Mouse (Mus musculus) NIH3T3 (cell line): ENCODE measurements around the gene Nos1.
"Not testable (repeated sequence)": the region's sequence is repeated elsewhere in the genome, so short reads cannot be mapped to it uniquely, and the experiment has no call there.

Source experiments
- DNase-seq: peaks from one replicate; pipeline ENCODE4 v3.0.0-alpha.2; 2012; ENCODE audit warnings: low read depth

The Nos1 gene

DNA sequence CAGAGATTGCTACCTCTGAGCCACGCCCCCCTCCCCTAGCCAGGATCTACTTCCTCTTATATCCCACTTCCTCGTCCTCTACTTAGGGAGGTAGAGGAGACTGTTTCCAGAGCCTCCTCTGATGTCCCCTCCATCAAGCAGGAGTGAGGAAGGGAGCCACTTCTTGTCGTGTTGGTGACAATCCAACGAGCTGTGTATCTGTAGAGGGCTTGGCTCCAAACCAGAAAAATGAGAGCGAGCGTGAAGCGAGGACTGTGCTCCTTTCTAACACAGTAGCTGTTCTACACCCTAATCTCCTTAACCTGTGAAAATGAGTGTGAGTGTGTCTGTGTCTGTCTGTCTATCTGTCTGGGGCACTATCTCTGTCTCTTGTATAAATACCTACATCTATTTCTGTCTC, 58.7 kb downstream of the Nos1 start:
- DNase-seq = no peak

DNA sequence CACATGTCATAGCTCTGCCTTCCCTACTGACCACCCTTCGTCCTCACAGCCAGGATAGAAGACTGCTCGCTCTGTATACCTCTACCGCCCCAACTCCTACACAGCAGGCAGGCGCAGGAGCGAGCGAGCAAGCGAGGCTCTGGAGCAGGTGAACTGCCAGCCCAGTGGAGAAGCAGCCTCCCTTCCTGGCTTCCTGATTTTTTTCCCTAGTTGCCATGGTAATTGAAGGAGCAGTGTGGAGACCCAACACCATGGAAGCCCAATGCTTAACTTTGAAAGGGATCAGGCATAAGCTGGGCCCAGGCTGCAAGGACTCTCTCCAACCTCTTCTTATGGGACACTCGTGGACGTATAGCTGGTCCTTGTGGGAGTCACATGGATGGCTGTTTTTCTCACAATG, 59.4 kb downstream of the Nos1 start:
- no peak for DNase-seq

DNA sequence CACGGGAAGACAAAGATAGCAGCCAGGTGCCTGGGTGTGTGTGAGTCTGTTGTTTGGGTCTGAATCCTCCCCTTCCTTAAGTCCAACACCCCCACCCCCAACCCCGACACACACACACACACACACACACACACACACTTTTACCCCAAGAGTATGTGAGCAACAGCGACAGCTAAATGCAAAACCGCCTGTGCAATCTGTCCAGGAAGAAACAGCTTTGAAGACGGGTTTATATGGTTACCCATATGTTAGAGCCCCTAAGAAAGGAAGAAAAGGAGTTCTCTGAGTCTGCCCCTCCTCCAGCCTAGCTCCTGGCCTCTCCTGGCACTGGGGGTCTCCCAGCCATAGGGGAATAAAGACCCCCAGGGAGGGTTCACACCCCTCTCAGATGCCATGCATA, 60.2 kb downstream of the Nos1 start:
- no peak for DNase-seq

DNA sequence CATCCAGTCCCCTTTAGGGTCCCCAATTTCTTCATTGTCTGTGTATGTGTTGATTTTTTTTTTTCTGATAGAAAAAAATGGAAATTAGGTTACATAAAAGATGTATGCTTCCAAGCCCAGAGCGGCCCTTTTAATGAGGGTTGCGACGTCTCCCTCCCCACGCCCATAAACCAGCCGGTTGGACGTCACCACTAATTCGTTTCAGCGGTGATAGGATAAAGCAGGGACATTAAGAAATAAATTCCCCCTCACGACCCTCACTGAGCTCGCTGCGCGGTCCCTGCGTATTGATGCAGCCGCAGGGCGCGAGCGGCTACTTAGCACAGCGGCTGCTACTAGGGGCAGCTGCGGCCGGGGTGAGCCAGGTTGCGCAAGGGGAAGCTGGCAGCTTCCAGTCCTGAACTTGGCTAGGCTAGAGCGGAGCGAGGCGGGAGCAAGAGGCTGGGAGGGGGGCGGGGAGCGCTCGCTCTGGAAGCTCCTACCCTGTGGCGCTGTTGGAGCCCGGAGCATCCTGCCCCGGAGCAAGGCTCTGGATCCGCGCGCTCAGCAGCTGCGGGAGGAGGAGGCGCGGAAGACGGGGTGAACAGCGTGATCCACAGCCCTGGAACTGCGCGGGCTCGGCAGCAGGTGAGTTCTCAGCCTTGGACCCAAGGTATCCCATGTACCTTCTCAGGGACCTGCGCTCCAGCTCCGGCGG, 61.0 kb downstream of the Nos1 start:
- DNase-seq = no peak

DNA sequence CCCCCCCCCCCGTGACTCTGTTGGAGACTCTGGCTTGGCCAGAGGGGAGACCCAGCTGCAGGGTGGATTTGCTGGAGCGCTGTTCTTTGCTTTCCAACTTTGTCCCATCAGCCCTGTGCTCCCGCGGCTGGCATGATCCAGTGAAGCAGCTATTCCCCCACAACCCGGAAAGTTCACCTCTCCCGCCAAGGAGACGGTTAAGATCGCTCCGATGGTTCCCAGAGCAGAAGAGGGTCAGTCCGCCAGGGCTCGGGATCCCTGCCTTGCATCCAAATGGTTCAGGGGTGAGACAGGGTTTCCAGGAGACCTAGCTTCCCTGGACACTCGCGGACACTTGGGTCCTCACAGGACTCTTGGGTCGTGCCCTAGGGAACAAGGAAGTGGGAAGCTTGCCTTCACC, 61.9 kb downstream of the Nos1 start:
- no peak for DNase-seq

- peak; percentile 39 for DNase-seq
These were observed 63.8 kb downstream of the Nos1 start for GRCm38 (mm10) chr5:117844611-117845010.

DNA sequence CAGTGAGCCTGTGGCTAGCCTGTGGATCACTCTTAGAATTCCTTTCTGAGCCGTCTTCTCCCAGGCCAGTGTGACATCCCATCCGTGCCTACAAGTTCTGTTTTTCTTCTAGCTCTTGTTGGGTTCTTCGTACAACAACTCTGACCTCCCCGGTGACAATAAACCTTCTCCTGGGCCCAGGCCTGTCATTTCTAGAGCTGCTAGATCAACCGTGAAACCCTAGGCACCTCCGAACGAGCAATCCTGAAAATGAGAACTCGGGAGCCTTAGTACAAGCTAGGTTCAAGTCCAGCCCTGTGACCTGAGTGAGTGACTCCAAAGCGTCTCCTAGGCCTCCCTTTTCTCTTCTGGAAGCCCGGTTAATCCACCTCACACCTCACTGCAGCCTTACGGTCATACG, 69.6 kb downstream of the Nos1 start:
- DNase-seq = no peak

DNA sequence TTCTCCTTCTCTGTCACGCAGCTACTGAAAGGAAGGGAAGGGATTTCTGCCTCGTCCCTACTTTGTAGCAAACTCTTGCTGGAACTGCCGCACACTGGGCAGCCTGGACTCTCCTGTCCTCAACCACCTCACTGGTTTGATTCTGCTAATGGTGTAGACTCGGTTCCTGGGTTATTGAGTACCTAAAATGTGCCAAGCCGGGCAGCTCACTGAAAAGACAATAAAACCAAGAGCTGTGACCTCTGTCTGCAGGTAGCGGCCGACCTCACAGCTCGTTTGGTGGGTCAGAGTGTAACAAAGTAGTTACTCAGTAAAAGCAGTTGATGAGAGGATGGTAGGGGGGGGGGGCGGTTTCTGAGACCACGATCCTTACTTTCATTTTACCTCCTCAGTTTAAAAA, 72.9 kb downstream of the Nos1 start:
- no peak for DNase-seq

GRCm38 (mm10) chr5:117864588-117865300, 83.9 kb downstream of the Nos1 start:
- no peak for DNase-seq

GRCm38 (mm10) chr5:117865876-117866275, 85.0 kb downstream of the Nos1 start:
- DNase-seq = no peak

- DNase-seq = no peak
These were observed 90.8 kb downstream of the Nos1 start for GRCm38 (mm10) chr5:117871614-117872013.

- DNase-seq = no peak
These were observed 93.0 kb downstream of the Nos1 start for GRCm38 (mm10) chr5:117873807-117874206.

DNA sequence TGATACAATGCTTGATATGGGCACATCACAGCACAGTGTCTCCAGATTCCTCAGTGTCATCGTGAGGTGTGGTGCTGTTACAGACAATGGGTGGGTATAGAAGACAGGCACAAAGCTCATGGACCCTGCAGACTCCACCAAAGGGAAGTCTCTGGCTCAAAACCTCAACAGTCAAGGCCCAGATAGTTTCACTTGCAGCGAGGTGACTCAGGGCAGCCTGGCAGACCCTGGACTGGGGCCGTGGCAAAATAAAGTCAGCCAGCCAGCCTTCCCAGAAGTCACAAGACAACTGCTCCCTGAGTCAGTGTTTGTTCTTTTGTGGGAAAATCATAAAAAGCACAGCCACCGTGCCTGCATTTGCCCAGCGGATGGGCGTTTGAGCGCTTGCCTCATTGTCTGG, 93.4 kb downstream of the Nos1 start:
- DNase-seq = peak; percentile 28

DNA sequence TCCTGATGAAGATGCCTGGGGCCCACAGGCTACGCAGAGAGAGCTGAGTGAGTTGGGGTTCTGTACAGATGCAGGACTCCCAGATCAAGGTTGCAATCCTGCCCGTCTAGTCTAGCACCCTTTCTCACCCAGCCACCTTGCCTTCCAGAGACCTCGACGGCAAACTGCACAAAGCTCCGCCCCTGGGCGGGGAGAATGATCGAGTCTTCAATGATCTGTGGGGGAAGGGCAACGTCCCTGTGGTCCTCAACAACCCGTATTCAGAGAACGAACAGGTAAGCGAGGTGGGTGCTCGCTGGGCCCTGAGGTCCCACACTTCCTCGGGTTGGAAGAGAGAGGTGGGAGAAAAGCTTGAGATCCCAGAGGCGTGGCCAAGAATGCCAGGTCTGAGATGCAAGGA, 98.3 kb downstream of the Nos1 start:
- DNase-seq = no peak

DNA sequence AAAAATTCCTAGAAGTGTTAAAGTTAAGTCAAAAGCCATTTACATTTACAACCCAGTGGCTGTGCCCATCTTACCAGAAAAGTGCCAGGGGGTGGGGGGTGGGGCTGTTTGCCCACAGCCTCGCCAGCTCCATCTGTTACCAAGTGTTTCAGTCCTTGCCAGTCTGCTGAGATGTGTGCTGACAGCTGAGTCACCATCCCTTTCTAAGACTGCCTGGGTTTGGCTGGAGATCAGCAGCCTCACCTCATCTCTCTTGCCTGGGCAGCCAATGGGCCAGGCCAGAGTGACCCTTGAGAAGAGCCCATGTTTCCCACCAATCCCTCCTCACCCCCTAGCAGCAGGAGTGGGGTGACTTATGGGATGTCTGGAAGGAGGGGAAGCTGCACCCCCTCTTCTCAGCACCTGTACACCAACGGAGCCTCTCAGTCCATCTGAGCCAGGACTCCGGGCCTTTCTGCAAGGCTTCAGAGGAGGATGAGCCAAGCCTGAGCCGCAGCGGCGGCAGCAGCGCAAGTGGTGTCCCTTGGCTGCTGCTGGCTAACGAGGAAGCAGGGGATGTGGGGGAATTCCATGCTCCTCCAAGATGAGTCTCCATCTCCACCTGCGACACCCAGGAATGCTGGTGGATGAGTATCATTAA, 100.2 kb downstream of the Nos1 start:
- peak; percentile 26 for DNase-seq

- not testable (repeated sequence) for DNase-seq
These were observed 101.6 kb downstream of the Nos1 start for GRCm38 (mm10) chr5:117882411-117882810.

- no peak for DNase-seq
These were observed 104.2 kb downstream of the Nos1 start for GRCm38 (mm10) chr5:117884991-117885390.

DNA sequence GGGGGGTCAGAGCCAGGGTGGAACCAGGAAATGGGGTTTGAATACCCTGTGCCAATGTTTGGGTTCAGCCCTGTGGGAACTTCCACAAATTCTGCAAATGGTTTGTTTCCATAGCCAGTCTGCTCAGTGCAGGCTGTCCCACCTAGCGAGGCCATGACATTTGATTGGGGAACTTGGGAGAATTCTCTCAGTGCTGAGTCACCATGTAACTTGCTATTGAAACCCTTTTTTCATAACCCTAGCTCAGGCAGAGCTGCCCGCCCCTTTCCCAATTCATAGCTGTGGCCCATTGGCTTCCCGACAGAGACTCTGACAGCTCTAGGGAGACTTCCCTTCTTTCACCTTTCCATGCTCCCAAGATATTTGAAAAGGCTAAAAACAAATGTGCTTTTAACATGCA, 107.3 kb downstream of the Nos1 start:
- no peak for DNase-seq

DNA sequence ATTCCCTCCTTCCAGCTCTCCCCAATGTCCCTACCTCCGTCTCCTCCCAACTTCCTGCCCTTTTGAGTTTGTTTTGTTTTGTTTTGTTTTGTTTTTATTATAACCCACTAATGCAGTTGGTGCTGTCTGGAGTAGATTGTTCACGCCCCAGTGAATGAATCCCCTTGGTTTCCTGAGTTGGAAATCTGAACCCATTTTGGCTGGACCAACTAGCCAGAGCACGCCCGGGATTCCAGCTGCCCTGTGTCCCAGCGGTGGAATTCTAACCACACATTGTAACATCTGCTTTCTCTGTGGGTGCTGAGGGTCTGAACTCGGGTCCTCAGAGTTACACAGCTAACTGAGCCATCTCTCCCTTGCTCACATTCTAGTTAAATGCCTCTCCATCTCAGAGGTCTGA, 108.1 kb downstream of the Nos1 start:
- no peak for DNase-seq

DNA sequence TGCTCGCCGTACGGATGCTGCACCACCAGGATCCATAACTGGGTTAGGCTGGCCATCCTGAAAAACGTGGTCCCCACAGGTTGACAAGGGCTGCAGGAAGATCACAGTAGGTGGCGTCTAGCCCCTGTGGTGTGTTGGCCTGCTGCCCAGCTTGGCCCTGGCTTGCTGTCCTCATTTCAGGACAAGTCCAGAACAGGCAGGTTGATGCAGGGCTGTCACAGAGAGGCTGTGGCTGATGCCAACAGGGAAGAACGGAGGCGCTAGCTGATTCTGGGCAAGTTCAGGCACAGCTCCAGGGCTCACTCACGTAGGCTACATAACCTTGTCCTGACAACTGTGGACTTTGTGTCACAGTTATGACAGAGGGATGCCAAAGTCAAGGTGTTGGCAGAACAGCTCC, 108.7 kb downstream of the Nos1 start:
- no peak for DNase-seq

DNA sequence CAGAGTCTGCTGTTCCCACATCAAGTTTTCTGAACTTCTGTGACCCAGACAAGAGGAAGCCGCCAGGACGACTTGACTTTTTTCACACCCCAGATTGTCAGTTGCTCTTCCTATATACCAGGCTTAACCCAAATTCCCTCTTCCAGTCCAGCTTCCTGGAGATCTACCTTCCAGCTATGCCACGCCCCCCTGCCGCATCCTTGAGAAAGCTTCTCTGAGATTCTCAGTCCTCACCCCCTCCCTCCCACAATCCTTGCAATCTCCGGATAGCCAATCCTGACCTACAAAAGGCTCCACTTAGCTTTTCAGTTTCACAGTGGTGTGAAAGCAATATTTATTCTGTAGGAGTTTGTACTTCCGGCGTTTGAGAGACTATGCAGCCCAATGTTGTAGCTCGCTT, 110.0 kb downstream of the Nos1 start:
- no peak for DNase-seq

GRCm38 (mm10) chr5:117891545-117891944, 110.7 kb downstream of the Nos1 start:
- DNase-seq = no peak

GRCm38 (mm10) chr5:117894050-117894449, 113.2 kb downstream of the Nos1 start:
- DNase-seq = no peak
